Mouse (Mus musculus): ENCODE measurements around the gene Rwdd3. TPM values are rescaled to one million over a fixed set of nuclear protein-coding genes. Genes with fewer than 3 reads are reported as not detected.

The Rwdd3 gene
- total RNA-seq, 2 experiments from 2014 or later: 11.7 to 14.9 TPM

GRCm38 (mm10) chr3:121163271-121163819, 8.2 kb downstream of the Rwdd3 start:
- peak; percentile 26 to 31 for DNase-seq (ENCODE audit: low spot score in 2 of 2)
- intact Hi-C loops (cut with DNase I): no loop called here

- no peak for DNase-seq (ENCODE audit: low spot score in 2 of 2)
- intact Hi-C loops (cut with DNase I): no loop called here
These were observed 9.8 kb downstream of the Rwdd3 start for GRCm38 (mm10) chr3:121161661-121162060.

GRCm38 (mm10) chr3:121160424-121160823, 11.1 kb downstream of the Rwdd3 start:
- no peak for DNase-seq (ENCODE audit: low spot score in 2 of 2)
- intact Hi-C loops (cut with DNase I): no loop called here

DNA sequence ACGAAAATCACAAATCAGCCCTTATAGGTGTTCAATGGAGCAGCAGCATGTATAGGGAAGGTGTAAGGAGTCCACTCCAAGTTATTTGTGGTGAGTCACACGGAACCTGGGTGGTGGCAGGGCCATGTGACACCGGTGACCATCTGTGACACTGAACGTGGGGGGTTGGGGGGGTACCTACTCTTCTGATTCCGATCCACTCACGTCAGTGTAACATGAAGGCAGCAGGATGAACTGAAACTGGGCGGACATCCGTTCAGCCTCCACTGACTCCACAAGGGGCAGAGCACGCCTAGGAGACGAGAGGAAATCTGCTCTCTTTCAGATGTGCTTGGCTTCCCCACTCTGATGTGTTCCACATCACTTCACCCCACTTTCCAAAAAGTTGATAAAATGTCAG, 11.9 kb downstream of the Rwdd3 start:
- intact Hi-C loops (cut with DNase I): no loop called here
- no peak for DNase-seq (ENCODE audit: low spot score in 2 of 2)

- intact Hi-C loops (cut with DNase I): no loop called here
- DNase-seq (ENCODE audit: low spot score in 2 of 2): no peak
These were observed 12.6 kb downstream of the Rwdd3 start for GRCm38 (mm10) chr3:121158901-121159351.

- intact Hi-C loops (cut with DNase I): no loop called here
- no peak for DNase-seq (ENCODE audit: low spot score in 2 of 2)
These were observed 13.8 kb downstream of the Rwdd3 start for GRCm38 (mm10) chr3:121157546-121158330.

DNA sequence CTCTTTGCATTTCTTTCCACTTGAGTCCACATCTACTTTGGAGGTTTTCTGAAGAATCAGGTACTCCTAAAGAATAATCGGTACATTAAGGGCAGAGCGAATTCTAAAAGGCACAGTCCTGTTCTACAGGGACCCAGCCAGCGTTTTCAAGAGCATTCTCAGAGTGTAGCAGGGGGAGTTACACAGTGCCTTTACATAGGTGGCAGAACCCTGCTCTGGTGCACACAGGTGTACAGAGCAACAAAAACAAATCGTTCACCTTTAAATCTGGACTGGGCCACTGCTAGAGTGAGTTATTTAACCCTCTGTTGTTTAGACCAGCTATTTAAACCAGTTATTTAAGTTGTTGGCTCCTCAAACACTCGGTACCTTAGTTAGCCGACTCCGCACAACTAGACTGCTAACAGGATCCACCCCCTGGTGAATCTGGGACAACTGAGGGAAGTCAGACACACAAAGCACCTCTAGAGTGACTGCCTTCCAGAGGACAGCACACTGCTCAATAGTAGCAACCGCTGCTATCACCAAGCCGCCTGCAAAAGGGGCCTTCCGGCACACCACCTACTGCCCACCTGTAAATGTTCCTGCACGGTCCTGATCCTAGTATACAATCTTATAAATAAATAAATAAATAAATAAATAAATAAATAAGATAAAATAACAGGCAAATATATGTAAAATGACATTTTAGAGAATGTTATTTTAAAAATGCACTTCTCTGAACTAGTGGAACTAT, 14.9 kb downstream of the Rwdd3 start:
- DNase-seq (ENCODE audit: low spot score in 2 of 2): no peak
- intact Hi-C loops (cut with DNase I): no loop called here

DNA sequence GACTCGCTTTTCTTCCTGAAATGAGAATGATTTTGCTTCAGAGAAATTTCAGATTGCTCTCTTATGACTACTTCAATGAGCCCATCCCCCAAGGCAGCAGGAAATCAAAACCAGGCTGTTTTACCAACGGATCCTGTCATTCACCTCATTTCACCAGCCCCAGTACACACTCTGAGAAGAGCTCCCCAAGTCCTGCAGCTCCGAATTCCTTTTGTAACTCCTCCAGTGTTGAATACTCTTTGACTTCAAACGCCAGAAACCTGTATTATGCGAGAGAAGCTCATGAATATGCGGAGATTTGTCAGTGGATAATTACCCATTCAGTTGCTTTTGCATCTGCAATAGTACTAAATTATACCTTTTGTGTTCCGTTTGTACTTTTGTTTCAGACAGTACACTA, 15.5 kb downstream of the Rwdd3 start:
- no peak for DNase-seq (ENCODE audit: low spot score in 2 of 2)
- intact Hi-C loops (cut with DNase I): no loop called here

GRCm38 (mm10) chr3:121133937-121134336, 37.6 kb downstream of the Rwdd3 start:
- intact Hi-C loops (cut with DNase I): no loop called here
- no peak for DNase-seq (ENCODE audit: low spot score in 2 of 2)

DNA sequence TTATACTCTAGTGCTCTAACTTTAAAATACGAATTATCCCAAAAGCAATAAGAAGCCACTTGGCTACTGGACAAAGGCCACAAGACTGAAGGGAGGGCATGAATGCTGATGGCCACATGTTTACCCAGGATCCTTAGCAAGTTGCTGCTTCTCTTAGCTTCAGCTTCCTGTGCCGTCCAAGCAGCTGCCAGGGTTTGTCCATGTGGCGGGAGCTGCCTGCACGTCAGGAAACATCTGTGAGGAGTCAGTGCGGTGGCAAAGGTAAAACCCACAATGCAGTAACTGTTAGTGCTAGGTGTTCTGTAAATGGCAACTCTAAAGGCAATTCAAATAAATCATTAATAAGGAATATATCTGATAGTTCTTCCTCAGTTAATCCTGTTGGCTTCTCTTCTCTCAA, 38.5 kb downstream of the Rwdd3 start:
- DNase-seq (ENCODE audit: low spot score in 2 of 2): no peak
- intact Hi-C loops (cut with DNase I): no loop called here

DNA sequence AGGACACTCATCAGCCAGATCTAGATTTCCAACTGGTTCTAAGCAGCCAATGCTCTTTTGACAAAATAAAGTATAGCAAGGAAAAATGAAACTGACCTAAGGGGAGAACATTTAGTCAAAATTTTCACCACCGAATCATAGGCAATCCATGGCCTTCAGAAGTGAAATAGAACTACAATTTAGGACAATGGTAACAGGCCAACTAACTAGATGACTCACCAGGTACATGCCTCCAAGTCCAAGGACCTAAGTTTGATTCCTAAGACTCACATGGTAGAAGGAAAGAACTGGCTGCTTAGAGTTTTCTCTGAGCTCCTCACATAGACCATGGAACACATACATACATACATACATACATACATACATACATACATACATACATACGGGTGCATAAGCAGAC, 44.3 kb downstream of the Rwdd3 start:
- intact Hi-C loops (cut with DNase I): no loop called here
- no peak for DNase-seq (ENCODE audit: low spot score in 2 of 2)

DNA sequence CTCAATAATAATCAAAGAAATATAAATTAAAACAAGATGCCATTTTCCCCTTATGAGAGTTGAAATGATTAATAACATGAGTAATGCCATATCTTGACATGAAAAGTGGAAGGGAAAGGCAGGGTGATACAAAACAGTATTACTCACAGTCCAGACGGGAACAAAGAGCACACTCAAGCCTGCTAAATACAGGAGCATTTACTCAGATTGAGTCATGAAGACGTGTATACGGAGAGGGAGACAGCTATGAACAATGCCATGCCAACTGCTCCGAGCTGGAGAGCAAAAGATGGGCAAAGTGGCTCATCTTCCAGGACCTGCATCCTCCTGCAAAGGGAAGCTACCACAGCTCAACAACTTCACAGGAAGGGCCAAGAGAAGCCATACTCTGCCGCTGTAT, 45.0 kb downstream of the Rwdd3 start:
- intact Hi-C loops (cut with DNase I): no loop called here
- DNase-seq (ENCODE audit: low spot score in 2 of 2): no peak

DNA sequence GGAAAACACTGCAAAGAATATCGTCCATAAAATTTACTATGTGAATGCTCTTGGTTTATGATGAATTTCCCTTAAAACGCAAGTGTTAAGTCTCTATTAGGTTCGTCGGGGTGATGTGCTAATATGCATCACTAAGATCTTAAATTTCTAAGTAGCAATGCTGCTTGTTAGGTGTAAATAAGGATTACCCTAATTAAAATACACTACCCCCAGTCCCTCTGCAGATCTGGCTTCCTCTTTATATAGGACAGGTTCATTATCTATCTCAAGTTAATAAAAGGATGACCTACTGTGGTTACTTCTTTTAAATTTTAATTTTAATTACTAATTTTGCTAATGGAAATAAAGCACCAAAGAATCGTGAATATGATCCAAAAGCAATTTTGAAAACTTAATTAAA, 50.4 kb downstream of the Rwdd3 start:
- no peak for DNase-seq (ENCODE audit: low spot score in 2 of 2)
- intact Hi-C loops (cut with DNase I): no loop called here

- no peak for DNase-seq (ENCODE audit: low spot score in 2 of 2)
- intact Hi-C loops (cut with DNase I): no loop called here
These were observed 54.9 kb downstream of the Rwdd3 start for GRCm38 (mm10) chr3:121116590-121116989.

DNA sequence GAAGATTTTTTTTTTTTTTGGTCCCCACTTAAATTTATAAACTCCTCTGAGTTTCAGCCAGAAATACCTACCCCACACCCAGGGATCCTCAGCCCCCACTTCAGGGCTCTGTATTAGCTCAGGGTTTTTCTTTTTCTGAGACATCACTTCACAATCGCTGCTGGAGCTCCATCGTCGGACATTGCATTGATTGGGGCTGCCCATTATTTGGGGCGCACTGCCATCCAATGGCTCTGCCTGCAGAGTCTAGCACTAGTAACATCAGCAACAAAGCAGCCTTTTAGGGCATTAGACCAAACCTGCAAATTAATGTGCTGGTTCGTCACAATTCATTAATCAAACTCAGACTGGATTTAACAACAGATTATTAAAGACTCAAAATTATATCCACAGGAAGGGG, 55.4 kb downstream of the Rwdd3 start:
- intact Hi-C loops (cut with DNase I): no loop called here
- DNase-seq (ENCODE audit: low spot score in 2 of 2): no peak

DNA sequence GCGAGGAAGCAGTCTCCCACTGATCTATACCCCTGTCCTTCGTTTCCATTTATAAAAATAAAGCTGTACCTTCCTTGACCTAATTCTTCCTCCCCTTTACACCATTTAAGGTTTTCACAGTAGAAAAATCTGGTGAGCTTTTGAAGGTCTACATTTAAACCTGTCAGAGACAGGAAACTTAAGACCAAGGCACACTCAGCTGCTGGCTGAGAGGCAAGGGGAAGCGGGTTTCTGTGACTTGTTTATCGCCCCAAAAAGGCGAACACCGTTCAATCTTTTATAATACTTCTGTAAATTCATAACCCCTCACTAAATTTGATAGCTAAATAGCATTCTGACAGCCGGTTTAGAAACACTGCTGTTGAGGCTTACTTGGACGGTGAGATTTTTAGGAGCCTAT, 60.4 kb downstream of the Rwdd3 start:
- intact Hi-C loops (cut with DNase I): no loop called here
- DNase-seq (ENCODE audit: low spot score in 2 of 2): no peak

DNA sequence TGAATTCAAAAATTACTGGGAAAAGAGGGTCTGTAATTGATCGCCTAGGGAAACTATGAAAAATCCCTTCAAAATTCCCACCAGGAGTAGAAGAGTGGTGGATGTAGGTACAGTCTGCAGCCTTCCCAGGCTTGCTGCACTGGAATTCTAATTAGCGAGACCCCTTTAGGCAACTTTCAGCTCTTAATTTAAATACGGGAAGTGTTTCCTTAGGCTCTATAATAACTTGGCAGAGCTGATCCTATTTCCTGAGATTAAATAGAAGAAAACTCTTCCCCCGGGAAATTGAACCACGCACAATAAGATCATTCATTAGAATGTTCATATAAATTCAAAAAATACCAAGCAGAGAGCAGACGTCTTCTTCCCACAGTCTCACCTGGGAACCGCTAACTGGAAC, 61.1 kb downstream of the Rwdd3 start:
- DNase-seq (ENCODE audit: low spot score in 2 of 2): no peak
- intact Hi-C loops (cut with DNase I): no loop called here

DNA sequence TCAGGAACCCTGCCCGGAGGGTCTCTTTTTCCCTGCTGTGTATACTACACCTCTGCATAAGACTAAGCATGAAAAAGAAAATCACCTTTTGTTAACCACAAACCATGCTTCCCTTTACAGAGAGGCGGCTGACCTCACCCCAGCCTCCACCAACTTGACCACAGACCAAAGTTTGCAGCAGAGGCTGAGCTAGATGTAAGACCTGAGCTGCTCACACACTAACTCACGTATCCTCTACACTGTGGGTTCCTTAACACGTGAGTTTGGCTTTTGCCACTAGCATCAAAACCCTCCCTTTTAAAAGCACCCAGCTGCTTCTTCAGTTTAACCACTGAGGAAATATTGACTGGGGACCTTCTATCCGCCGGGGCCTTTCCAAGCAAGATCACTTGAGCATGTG, 64.0 kb downstream of the Rwdd3 start:
- no peak for DNase-seq (ENCODE audit: low spot score in 2 of 2)
- intact Hi-C loops (cut with DNase I): loop anchor here (10.0 kb wide), 2 partner anchors 383 to 913 kb away; no protein-coding TSS in a partner anchor

DNA sequence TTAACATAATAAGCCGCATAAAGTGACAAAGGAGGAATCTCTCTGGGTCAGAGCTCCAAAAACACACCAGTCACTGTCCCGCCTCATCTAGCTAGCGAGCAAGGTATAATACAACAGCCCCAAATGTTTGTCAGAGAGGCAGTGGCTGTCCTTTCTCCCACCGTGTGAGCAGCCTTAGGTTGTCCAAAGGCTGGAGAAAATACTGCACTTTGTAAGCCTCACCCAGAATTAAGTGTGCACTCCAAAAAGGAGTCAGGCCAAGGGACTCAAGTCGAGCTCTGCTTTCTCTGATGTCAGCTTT, 66.1 kb downstream of the Rwdd3 start:
- intact Hi-C loops (cut with DNase I): loop anchor here (10.0 kb wide), 2 partner anchors 381 to 911 kb away; no protein-coding TSS in a partner anchor

More for the DNA sequence above, 66.1 kb downstream of the Rwdd3 start:
- DNase-seq (ENCODE audit: low spot score in 2 of 2): no peak

Data from left cerebral cortex, postnatal 36 days (tissue).